Mouse (Mus musculus) brown adipose tissue, adult 24 weeks (tissue): ENCODE data around the gene Agtpbp1. TPM values are rescaled to one million over a fixed set of nuclear protein-coding genes. Genes with fewer than 3 reads are reported as not detected.

Experiments used
- H3K27ac ChIP-seq: fragments of 200-500 bp; replicated peaks from 2 replicates; pipeline ENCODE4 v1.5.1; 2012; ENCODE audit warnings: low read depth, mild to moderate bottlenecking, low read length
- H3K4me1 ChIP-seq: fragments of 200-500 bp; 2 replicates; pipeline ENCODE4 v1.6.1; 2012; ENCODE audit warnings: low read length, mixed read lengths; ENCODE audit not compliant: control insufficient read depth, insufficient read depth, insufficient read length
- H3K4me3 ChIP-seq: fragments of 200-500 bp; 2 replicates; pipeline ENCODE4 v1.5.1; 2012; ENCODE audit warnings: low read depth, mild to moderate bottlenecking, low read length, moderate library complexity; ENCODE audit not compliant: insufficient read depth
- polyA plus RNA-seq: library from polyadenylated mRNA; stranded (reverse); fragments of >200 nt; gene quantifications from 2 replicates; pipeline ENCODE4 v1.2.4, GENCODE M21; 2012; ENCODE audit not compliant: missing spikeins, insufficient read depth, insufficient read length

Gene Agtpbp1
- polyA plus RNA-seq, 1 experiment = 46.3 TPM

DNA sequence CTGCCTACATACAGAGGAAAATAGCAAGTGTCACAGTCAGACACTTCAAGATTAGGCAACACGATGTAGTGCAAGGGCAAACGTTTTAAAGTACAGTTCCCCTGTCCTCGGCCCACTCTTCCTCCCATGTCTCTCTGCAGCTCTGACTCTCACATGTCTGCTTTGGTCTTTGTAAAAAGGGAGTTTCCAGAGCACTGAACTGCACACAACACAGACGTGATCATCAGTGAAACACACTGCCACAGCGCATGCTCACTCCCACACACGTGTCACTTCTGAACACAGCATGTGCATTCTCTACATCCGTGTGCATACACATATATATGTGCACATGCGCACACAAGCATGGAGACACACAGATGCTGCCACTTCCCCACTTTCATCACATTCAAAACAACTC is 54.5 kb downstream of the Agtpbp1 start:
- Histone ChIP-seq H3K4me3 (no peak overlapping the region), H3K4me1 (no peaks in the 10 kb centered on the region), H3K27ac (no peak overlapping the region)

DNA sequence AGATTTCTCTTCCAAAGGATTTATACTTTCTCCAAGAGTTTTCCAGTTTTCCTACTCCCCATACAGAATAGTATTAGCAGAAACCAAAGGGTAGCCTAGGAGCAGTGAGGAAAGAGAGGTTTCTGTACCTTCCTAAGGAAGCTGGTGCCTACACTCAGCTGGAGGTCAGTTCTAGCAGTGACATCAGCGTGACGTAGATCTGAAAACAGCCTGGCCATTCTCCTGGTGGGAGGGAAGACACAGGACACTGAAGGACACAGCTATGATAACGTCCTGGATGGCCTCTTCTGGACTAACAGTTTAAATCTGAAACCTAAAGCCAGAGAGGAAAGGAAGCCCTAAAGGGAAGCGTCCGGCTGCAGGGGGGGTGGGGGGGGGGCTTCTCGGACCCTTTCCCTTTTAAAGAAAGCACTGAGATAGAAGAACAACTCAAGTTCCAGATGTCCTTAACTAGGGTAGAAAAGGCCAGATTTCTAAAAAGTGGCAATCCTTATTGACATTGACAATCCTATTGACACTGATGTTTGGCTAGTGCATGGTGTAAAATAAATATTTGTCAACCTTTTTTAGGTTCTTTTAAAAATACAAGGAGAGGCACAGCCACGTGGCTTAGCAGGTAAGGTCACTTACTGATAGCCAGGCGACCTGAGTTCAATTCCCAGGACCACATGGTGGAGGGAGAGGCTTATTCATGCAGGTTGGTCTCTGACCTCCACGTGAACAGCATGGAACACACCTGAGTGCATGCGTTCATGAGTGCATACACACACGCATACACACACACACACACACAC is 63.6 kb downstream of the Agtpbp1 start:
- Histone ChIP-seq H3K4me1 (no peaks in the 10 kb centered on the region), H3K4me3 (no peak overlapping the region), H3K27ac (no peak overlapping the region)

DNA sequence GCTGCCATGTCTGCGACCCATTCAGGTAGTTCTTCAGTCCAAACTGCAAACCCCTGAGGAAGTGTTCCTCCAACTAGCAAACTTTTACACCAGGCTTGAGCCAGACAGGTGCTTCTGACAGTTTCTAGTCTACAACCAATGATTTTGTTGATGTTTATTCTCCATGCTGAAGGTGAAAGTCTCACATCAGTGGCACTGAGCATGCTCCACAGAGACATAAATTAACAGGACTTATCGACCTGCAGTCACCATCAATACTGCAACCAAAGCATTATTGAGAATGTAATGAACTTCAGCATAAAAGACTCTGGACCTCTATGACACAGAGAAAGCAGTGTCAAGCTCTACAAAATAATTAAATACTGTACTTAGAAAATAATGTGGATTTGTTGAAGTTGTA is 64.2 kb downstream of the Agtpbp1 start:
- Histone ChIP-seq H3K4me1 (no peaks in the 10 kb centered on the region), H3K4me3 (no peak overlapping the region), H3K27ac (no peak overlapping the region)

DNA sequence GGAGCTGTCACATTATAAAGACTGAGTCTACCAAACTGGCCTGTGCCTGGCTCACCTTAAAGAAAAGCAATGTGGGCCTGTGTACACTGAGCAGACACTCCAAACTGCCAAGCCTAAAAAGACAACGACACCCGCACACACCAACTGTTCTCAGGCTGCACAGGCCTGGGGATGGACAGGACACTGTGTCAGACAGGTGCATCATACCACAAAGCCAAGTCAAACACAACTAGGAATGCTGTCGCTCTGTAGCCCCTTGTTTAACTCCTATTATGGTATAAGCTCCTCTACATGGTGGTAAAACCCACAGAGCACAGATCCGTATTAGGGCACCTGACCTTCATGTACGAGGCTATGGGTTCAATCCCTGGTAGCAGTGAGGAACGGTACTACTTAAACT is 65.5 kb downstream of the Agtpbp1 start:
- no peak overlapping the region for H3K27ac ChIP-seq
- H3K4me1 ChIP-seq = no peaks in the 10 kb centered on the region
- no peak overlapping the region for H3K4me3 ChIP-seq

DNA sequence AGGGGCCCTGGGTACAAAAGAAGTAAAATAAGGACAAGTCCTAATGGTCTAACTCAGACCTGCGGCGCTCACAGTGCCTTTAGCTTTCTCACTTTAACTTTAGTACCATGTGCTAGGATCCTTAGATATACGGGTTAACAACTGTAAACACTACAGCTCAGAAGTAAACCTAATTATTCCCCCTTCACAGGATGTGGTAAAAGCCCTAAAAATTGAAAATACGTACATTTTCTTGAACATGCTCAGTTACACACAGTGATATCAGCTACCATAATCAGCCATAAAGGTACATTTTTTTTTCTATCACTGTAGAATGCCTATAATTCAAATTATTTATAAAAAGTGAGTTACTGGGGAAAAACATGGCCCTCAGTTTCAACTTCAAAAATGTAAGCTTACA is 67.0 kb downstream of the Agtpbp1 start:
- Histone ChIP-seq H3K27ac (no peak overlapping the region), H3K4me3 (no peak overlapping the region), H3K4me1 (no peaks in the 10 kb centered on the region)

DNA sequence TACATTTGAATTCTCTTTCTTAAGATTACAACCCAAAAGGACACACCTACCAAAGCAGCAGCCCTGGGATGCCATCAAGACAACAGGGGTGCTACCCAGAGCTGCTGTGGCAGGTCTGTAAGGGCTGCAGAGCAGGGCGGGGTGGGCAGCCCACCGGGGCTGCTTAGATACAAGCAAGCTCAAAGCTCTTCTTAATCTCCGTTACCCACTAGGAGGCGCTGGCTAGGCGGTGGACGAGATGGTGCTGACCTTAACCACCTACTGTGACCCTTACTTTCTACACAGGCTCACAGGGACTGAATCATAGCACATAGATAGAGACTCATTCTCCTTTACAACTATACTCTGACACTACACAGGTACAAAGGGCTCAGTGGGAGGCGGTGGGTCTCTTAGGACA is 70.0 kb downstream of the Agtpbp1 start:
- Histone ChIP-seq H3K4me3 (no peak overlapping the region), H3K27ac (no peak overlapping the region), H3K4me1 (no peaks in the 10 kb centered on the region)

DNA sequence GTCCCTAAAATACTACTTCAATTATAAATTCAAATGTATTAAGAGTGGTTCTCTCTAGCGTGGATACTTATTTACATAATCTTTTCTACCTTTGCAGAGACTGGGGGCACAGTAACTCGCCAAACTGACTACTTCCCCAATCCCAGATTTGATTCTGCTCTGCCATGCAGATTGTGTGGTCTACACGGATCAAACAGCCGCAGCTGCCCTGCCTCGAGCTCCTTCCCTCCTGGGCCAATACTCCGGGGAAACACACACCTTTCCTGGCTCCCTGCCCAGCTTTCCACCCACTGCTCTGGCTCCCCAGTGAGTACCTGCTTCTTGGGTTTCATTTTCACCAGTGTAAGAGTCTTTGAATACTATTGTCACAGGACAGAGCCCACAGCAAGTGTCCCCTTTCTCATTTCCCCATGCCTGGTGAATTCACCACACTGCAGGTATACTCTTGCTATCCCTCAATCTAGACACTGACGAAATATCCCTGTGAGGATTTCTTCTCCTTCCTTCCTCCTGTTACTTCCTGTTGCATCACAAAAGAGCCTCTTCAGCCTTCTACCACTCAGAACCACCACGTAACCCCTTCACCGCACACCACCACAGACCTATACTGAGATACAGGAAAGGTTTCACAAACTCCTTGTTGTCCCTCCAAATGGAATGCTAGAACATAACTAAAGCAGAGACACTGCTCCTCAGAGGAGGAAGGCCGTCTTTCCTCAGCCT is 75.2 kb downstream of the Agtpbp1 start:
- no peaks in the 10 kb centered on the region for H3K4me1 ChIP-seq
- no peak overlapping the region for H3K4me3 ChIP-seq
- no peak overlapping the region for H3K27ac ChIP-seq

DNA sequence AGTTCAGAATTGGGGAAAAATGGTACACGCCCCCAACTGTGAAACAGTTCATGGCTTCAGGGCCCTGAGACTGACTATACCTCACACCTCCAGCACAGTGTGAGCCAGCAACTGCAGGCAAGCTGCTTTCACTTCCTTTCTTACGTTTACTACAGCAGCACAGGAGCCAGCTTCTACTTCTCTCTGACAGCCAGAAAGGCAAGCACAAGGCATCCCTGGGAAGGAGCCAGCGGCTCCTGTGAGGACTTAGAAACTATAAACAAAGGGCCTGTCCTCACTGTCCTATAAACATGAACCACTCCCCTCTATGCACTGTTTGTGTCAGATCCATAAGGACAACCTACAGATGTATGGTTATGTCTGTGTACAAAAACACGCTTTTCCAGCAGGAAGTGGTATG is 76.4 kb downstream of the Agtpbp1 start:
- H3K4me3 ChIP-seq = no peak overlapping the region
- H3K27ac ChIP-seq = no peak overlapping the region
- H3K4me1 ChIP-seq = no peaks in the 10 kb centered on the region

DNA sequence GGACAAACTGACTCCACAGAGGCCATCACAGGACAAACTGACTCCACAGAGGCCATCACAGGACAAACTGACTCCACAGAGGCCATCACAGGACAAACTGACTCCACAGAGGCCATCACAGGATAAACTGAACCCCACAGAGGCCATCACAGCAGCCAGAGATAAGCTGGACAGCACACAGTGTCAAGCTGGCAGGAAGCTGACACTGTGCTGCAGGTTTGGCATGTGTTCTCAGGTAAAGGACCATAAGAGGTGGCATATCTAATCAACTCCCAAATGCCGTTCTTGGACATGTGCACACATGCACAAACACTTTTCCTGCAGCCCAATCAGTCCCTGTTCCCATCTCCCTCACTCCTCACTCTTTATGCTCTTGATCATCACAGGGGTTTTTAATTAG is 78.6 kb downstream of the Agtpbp1 start:
- H3K27ac ChIP-seq = no peak overlapping the region
- no peak overlapping the region for H3K4me3 ChIP-seq
- H3K4me1 ChIP-seq = no peaks in the 10 kb centered on the region

DNA sequence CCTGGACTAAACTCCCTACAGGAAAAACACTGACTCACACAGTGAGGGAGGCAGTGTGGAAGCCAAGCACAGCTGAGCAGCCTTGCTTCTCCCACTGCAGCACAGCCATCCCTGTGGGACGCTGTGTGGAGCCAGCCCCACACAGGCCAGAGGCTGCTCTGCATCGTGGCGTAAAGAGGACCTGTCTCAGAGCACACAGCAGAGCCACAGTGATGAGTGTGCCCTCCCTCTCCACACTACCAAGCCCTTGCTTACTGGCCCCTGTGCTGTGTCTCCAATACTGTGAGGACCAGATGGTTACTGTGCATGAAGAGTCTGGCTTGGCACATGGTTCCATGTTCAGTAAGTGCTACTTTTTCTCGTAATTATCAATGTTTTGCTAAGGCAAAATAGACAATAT is 79.2 kb downstream of the Agtpbp1 start:
- no peak overlapping the region for H3K4me3 ChIP-seq
- no peak overlapping the region for H3K27ac ChIP-seq
- 0 out of 2 replicates have a peak, but pooled peaks cover under 1% of the 10 kb centered on the region for H3K4me1 ChIP-seq

DNA sequence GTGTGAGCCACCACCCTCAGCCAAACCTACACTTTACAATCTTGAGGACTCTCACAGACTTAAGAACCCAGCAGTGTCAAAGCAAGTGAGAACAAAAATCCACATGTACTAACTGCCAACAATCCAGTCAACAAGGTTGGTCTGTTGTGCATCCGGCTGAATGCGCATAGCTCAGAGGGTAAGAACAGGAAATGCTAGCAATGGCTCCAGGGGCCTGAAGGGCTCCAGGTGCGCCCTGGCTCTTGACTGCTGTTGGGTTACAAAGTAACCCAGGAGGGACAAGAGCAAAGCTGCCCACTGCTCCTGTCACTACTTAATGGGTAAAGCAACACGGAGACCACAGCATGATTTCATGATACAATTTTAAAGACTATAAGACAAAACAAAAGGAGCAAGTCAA is 81.4 kb downstream of the Agtpbp1 start:
- Histone ChIP-seq H3K4me3 (no peak overlapping the region), H3K4me1 (peaks cover 10% of the 10 kb centered on the region), H3K27ac (no peak overlapping the region)

DNA sequence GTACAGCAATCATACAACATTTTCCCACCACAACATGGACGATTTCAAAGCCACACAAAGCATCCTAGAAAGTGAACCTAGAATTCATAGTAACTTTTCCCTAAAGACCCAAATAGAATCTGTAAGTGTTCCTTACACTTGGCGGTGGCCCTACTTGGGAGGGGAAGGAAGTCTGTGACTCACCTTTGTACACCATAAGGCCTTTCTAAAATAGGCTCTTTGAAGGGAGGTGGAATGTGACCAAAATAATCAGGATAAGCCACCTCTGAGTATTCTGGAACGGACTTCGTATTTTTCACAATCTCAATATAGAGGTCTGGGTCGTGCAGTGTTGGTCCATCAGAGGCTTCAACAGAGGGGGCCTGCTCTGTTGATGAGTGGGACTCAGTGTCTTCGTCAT is 85.2 kb downstream of the Agtpbp1 start:
- Histone ChIP-seq H3K4me1 (peaks cover 10% of the 10 kb centered on the region), H3K27ac (peak overlapping the region; percentile 62), H3K4me3 (no peak overlapping the region)

DNA sequence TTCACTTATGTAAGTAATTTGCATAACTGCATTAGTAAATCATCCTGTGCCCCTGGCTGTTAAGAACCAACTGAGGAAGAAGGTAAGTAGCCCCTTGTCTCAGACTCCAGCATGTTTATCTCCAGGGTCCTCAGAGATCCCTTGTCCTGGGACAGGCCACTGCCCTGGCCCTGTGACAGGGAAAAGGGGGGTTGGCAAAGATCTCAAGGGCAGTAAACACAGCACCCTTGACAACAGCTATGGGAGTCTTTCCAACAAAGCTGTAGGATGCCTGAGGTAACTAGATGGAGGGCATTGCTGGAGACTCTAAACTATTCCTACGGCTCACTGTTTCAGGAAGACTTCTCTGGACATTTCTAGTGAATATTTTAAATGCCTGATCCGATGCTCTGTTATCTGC is 85.7 kb downstream of the Agtpbp1 start:
- Histone ChIP-seq H3K27ac (no peak overlapping the region), H3K4me1 (peaks cover 10% of the 10 kb centered on the region), H3K4me3 (no peak overlapping the region)

DNA sequence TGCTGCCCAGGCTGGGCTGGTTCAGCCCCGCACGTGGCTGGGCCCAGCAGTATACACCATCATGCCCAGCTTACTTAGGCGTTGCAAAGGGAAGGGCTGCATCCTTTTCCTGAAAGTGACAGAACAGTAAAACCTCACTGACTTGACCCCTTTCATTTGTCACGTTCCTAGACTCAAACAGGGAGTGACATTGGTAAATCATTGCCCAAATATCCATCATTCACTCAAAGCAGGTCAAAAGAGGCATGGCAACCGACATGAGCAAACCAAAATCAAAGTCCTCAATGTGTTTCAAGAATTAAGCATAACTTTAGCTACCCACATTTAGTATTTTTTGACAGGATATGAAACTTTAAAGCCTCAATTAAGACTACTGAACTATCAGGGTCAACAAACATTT is 86.8 kb downstream of the Agtpbp1 start:
- no peak overlapping the region for H3K27ac ChIP-seq
- peaks cover 10% of the 10 kb centered on the region for H3K4me1 ChIP-seq
- no peak overlapping the region for H3K4me3 ChIP-seq

DNA sequence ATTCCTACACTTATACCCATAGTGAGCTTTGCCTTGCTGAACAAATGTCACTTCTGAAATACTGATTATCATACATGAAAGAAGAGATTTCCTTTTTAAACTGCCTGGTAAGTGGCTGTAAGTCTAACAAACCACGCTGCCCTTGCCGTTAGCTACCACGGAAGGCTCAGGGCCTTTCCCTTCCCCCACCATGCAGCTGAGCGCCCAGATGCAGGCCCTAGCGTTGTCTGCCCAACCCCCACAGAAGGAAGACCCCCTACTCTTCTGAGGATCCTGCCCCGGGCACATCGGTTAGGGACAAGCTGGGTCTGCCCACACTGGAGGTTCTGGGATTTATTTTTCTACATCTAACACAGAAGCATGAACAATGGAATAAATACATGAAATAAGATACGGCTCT is 89.2 kb downstream of the Agtpbp1 start:
- no peak overlapping the region for H3K4me3 ChIP-seq
- no peak overlapping the region for H3K27ac ChIP-seq
- peaks cover 9% of the 10 kb centered on the region for H3K4me1 ChIP-seq
